Mouse (Mus musculus): ENCODE data around the gene Gm8978. TPM values are rescaled to one million over a fixed set of nuclear protein-coding genes. Genes with fewer than 3 reads are reported as not detected.
"Not testable (repeated sequence)": the region's sequence is repeated elsewhere in the genome, so short reads cannot be mapped to it uniquely, and the experiment has no call there.

The Gm8978 gene
- not detected in 2 replicates for polyA plus RNA-seq (2012; ENCODE audit: insufficient read depth, insufficient read length, missing spikeins)

DNA sequence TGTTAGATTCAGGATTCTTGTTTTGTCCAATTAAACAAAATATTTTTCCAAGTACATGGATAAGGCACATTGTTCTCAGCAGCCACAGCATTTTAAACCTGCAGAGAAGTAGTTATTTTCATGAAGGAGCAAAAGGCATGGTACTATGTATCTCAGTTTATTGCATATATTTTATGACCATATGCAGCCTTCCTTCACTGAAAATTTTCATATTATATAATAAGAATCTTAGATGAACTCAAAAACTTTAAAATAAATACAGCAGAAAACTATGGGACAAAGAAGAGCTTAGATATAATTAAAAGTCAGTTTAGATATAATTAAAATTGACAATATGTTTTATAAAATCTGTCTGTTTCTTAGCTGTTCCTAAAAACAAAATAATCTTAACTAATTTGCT lies at the start of gene Gm8978:
Gene Gm8978 (minus strand): TSS at position 101 of the 400 bp plus-strand sequence.
- H3K4me1 ChIP-seq (ENCODE audit: control insufficient read depth, insufficient read depth, low read length); H3K4me3 ChIP-seq (ENCODE audit: insufficient read depth, low read length); H3K27ac ChIP-seq (ENCODE audit: insufficient read depth, low read depth, low read length): not testable (repeated sequence)

- H3K4me1 ChIP-seq (ENCODE audit: control insufficient read depth, insufficient read depth, low read length); H3K27ac ChIP-seq (ENCODE audit: insufficient read depth, low read depth, low read length); H3K4me3 ChIP-seq (ENCODE audit: insufficient read depth, low read length): not testable (repeated sequence)
Measured at GRCm38 (mm10) chr19:33589626-33590302, 35.3 kb downstream of the Gm8978 start.

GRCm38 (mm10) chr19:33568551-33568950 lies 56.5 kb downstream of the Gm8978 start:
- not testable (repeated sequence) for H3K4me1 ChIP-seq (ENCODE audit: control insufficient read depth, insufficient read depth, low read length); H3K4me3 ChIP-seq (ENCODE audit: insufficient read depth, low read length); H3K27ac ChIP-seq (ENCODE audit: insufficient read depth, low read depth, low read length)

Other genes starting within 250 kb of the Gm8978 start
- 2.9 TPM in 2 replicates for gene Rnls, start 233.0 kb downstream of the Gm8978 start, polyA plus RNA-seq (2012; ENCODE audit: insufficient read depth, insufficient read length, missing spikeins)
- gene Lipo4, start 107.5 kb downstream of the Gm8978 start, polyA plus RNA-seq (2012; ENCODE audit: insufficient read depth, insufficient read length, missing spikeins): not detected in 2 replicates
- gene Lipo2, start 126.1 kb upstream of the Gm8978 start, polyA plus RNA-seq (2012; ENCODE audit: insufficient read depth, insufficient read length, missing spikeins): not detected in 2 replicates
- gene Lipo3, start 136.7 kb upstream of the Gm8978 start, polyA plus RNA-seq (2012; ENCODE audit: insufficient read depth, insufficient read length, missing spikeins): 21.0 and 23.9 TPM in 2 replicates
- gene Lipo1, start 162.2 kb upstream of the Gm8978 start, polyA plus RNA-seq (2012; ENCODE audit: insufficient read depth, insufficient read length, missing spikeins): 0.37 TPM in 1 of 2 replicates, not detected in the other